Mouse (Mus musculus): Measurements from ENCODE around the gene Pphln1. TPM values are rescaled to one million over a fixed set of nuclear protein-coding genes. Genes with fewer than 3 reads are reported as not detected.

Pphln1 gene
- polyA plus RNA-seq (2012; rRNA removed), result 6.4 and 7.0 TPM in 2 replicates

GRCm38 (mm10) chr15:93397826-93398698, at the start of gene Pphln1, which contains the start of gene Zcrb1:
TSS of gene Pphln1 (plus strand) at chr15:93398350.
TSS of gene Zcrb1 (minus strand) at chr15:93398334.

Other genes starting within 250 kb of the Pphln1 start
- gene Gxylt1, start 123.2 kb upstream of the Pphln1 start, polyA plus RNA-seq (2012; rRNA removed), result 2.5 and 2.6 TPM in 2 replicates
- 14.8 and 16.0 TPM in 2 replicates for gene Yaf2, start 61.4 kb upstream of the Pphln1 start, polyA plus RNA-seq (2012; rRNA removed)
- 32.4 TPM in 2 replicates for gene Zcrb1, start within 50 bp of the Pphln1 start, polyA plus RNA-seq (2012; rRNA removed)
- 1.5 and 1.8 TPM in 2 replicates for gene Prickle1, start 197.5 kb downstream of the Pphln1 start, polyA plus RNA-seq (2012; rRNA removed)